Mouse (Mus musculus) thymus, adult 2 months (tissue): ENCODE data around the gene Bahd1.

Source experiments
- CTCF ChIP-seq: fragments of 200-500 bp; IDR thresholded peaks from 2 replicates; pipeline ENCODE4 v1.5.1; 2012; ENCODE audit warnings: mild to moderate bottlenecking, control low read depth, low read length, moderate library complexity, borderline replicate concordance; ENCODE audit not compliant: control insufficient read depth, poor library complexity, insufficient read depth; ENCODE audit errors: extremely low read depth
- POLR2A ChIP-seq: fragments of 200-500 bp; IDR thresholded peaks from 2 replicates; pipeline ENCODE4 v1.6.1; 2012; ENCODE audit warnings: mild to moderate bottlenecking, low read length, control low read depth, moderate library complexity; ENCODE audit not compliant: control insufficient read depth, poor library complexity, insufficient read depth; ENCODE audit errors: extremely low read depth

- TF ChIP-seq CTCF (no peak), POLR2A (no peak)
These were observed 3.9 kb upstream of the Bahd1 start for GRCm38 (mm10) chr2:118895990-118896913.
